Mouse (Mus musculus): ENCODE results near the gene Fam219a.

The Fam219a gene

DNA sequence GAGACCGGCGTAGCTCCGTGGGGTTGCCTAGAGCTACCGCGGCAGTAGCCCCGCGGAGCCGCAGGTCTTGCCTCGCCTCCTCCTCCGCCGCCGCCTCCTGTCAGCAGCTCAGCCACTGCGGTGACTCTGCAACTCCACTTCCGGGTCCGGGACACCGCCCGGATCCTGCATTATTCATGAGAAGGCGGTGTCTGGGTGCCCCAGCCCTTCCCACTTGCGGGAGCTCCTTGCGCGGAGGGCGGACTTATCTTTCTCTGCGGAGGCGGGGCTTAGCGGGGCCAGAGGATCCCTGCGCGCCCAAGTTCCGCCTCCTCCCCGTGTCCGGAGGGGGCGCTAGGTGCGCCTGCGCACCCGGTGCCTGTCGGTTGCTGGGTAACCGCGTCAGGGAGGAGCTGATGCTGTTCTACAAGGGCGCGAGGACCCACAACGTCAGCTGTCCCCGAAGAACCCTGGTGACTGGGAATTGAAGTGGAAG, at the start of gene Fam219a, which contains the start of gene Dnaic1:
Gene Fam219a (minus strand): TSS at position 128 of the 475 bp plus-strand sequence.
Gene Dnaic1 (plus strand): TSS at position 365 of the 475 bp plus-strand sequence.
- ATAC-seq (ENCODE audit: insufficient number of reproducible peaks, low FRiP score, low TSS enrichment) = peak; percentile 95

DNA sequence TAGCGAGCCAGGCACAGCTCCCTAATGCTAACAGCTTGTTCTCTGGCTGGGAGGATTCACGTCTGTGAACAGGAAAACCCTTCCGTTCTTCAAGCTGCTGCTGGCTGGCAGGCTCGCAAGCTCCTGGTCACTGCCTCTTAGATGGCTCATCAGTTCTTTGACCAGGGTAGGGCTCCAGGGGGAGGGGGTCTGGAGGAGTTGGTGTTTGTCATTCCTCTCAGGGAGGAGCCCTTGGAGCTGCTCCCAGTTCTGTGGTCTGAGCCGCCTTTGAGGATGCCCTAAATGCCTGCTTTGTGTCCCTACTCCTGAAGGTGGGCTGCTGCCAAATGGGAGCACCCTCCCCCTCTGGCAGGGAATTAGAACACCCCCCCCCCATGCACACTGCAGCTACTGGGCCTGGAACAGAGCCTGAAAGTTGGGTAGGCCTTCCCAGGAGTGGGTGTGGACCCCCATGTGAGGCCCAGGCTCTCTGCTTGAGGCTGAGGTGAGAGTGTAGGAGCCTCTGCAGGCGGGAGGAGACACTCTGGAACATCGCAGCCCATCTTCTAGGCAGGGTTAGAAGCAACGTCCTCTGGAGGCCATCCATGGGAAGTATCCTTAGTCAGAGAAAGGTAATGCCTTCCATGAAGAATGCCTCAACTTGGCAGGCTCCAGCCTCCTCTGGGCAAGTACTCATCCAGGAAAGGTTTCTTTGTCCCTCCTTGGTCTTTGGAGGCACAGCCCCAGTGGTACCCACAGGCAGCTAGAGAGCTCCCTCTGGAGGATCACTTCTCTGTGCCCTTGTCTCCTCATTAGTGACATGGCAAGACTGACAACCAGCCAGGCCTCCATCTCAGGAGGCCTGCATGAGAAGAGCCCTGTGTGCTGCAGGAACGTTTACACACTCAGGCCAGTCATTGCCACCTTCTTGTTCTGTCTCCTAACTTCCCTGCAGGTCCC, 46.6 kb upstream of the Fam219a start:
- ATAC-seq (ENCODE audit: insufficient number of reproducible peaks, low FRiP score, low TSS enrichment) = no peak

DNA sequence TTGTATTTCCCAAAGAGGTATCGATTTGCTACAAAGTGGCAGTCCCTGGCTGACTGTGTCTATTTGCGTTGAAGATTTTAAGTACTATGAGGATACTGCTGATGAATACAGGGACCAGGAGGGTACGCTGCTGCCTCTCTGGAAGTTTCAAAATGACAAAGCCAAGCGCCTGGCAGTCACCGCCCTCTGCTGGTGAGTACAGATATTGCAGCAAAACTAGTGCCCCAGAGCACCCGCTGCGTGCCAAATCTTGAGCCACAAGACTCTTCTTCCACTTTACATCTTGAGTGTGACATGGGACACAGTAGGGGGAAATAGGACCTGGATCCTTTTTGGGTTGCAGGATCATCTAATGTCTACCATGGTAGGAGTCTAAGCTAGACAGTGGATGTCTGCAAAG, 44.8 kb upstream of the Fam219a start:
- peak; percentile 42; the same call in 1 of the 2 replicates for ATAC-seq (ENCODE audit: insufficient number of reproducible peaks, low FRiP score, low TSS enrichment)

DNA sequence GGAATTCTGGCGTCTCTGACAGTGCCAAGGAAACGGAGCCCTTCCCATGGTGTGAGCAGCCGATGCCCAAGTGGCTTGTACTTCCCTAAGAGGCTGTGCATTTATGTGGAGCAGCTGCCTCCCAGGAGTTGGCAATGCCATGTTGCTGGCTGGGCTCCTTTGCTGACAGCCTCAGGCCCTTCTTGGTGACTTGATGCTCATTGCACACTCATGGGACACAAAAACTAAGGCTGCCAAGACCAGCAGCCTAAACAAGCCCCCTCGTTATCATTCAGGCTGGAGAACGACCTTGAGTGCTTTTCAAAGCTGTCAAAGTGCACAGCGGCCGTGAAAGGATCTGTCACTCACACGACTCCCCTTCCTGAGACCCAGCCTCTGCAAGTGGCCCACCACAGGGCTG, 42.8 kb upstream of the Fam219a start:
- ATAC-seq (ENCODE audit: insufficient number of reproducible peaks, low FRiP score, low TSS enrichment) = no peak

DNA sequence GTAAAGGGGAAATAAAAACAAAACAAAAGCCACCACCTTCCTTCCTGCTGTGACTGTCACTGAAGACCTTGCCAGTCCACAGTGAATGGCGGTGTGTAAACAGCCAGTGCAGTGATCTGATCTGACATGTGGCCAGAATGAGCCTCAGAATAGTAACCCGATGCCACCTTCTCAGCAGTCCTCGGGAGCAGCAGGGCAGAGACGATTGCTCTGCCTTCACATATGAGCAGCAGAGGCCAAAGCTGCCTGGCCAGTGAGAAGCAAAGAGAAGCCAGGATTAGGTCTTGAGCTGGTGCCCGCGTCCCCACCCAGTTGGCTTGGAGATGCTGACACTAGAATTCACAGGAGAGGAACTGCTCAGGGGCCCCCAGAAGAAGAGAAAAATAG, 41.2 kb upstream of the Fam219a start:
- ATAC-seq (ENCODE audit: insufficient number of reproducible peaks, low FRiP score, low TSS enrichment) = no peak

DNA sequence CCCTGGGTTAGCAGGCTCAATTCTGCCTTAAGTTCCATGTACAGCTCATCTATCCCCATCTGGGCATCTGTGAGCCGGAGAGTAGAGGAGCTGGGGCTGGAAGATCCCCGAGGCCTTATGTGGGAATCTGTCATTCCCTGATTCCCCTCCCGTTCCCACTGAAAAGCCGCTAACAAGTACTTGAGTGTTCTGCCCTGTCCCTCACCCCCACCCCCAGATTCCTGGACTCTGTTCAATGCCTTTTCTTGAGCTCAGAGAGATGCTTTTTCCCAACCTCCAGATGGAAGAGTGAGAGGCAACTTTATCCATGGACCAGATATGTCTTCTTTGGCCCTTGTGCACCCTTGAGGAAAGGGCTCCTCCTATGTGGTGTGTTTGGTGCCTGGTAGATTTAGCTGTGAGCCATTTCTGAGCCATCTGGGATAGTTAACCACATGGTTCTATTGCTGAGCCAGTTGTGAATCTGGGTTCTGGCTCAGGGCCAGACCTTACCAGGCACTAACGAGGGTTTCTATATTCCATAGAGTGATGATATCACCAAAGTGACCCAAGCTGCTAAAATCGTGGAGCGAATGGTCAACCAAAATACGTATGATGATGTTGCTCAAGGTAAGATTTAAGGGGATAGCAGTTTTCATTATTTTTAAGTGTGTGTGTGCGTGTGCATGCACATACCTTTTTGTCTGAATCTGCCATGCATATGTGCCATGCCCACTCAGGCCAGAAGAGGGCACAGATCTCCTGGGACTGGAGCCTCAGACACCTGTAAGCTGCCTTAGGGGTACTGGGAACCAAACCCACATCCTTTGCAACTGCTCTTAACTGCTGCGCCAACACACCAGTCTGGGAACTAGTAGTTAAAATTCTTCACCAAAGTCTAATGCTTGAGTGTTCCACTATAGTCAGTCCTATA, 40.6 kb upstream of the Fam219a start:
- ATAC-seq (ENCODE audit: insufficient number of reproducible peaks, low FRiP score, low TSS enrichment) = no peak

DNA sequence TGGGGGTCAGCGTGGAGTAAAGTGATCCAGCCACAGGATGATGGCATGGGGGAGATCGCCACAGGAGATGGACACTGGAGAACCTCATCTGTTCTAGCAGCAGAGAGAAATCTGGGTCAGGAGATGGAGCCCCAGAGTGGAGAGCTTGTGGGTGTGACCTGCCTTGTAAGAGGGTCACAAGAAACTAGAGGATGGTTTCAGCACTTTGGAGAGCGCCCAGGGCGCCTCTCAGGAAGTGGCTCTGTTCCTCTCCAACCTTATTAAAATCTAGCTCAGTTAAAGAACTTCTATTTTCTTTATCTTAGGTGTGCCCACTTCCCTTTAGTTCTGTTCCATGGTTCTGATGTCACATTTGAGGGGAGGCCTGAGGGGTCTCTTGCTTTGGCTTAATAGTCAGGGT, 37.4 kb upstream of the Fam219a start:
- no peak for ATAC-seq (ENCODE audit: insufficient number of reproducible peaks, low FRiP score, low TSS enrichment)

DNA sequence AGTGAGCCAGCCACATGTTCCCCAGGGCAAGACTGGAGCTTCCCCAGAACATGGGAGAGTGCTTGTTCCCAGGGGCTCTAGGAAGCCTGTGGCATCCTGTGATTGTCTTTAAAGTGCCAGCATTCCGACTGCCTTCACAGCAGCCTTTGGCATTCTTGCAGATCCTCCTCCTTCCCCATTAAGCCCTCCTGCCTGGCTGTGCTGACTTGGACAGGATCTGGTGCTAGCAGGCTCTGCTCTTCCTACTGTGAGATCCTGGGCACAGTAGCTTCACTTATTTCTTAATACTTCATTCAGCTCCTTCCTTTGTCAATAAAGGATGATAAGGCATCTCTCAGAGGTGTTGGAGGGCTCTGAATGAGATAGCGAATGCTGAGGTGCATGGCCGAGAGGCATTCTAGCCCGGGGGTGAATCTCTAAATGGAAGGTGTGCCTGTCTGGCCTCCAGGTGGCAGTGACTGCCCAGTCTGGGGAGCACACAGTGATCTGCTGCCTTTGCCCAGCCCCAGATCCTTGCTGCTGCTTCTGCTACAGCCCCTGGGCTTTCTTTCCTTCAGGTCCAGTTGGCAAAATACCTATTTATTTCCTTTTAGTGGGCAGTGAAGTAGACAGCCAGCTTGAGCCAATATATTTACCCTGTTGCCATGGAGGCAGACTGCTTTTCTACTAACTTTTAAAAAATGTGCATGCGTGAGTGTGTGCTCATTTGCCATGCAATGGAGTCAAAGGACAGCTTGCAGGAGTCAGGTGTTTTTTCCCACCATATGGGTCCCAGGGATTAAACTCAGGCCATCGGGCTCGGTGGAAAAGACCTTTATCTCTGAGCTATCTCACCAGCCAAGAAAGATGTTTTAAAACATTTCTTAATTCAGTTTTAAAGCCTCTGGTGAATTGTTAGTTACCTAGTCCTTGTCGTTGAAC, 35.4 kb upstream of the Fam219a start:
- peak; percentile 88 for ATAC-seq (ENCODE audit: insufficient number of reproducible peaks, low FRiP score, low TSS enrichment)

DNA sequence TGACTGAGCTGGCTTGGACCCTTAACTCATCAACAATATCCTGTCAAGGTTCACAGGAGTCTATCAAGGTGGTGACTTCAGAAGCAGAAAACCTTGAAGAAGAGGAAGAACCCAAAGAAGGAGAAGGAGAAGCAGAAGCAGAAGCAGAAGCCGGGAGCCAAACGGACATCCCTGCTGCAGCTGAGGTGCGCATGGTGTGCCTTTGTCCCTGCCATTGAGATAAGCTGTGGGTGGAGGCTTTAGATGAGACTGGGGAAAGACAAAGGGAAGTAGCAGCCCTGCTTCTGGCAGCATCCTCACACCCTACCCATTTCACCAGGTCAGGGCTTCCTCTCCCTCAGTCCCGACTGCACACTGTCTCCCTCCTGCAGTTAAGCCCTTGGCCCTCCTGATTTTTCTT, 33.5 kb upstream of the Fam219a start:
- no peak for ATAC-seq (ENCODE audit: insufficient number of reproducible peaks, low FRiP score, low TSS enrichment)

DNA sequence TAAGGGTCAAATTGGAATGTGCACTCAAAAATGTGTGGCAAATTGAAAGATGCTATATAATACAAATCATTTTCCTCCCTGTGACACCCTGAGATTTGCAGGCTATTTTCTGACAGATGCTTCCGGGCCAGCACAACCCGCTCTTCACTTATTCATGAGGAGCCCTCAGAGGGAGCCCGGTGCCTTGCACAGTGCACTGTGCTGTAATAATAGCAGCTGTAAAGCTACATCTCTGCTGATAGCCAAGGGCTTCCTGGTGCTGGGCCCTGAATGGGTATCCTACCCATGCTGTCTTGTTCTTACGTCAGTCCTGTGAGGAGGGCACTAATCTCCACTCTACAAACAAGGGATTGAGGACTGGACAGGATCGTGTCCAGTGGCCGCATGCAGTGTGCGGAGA, 14.0 kb upstream of the Fam219a start:
- no peak for ATAC-seq (ENCODE audit: insufficient number of reproducible peaks, low FRiP score, low TSS enrichment)

DNA sequence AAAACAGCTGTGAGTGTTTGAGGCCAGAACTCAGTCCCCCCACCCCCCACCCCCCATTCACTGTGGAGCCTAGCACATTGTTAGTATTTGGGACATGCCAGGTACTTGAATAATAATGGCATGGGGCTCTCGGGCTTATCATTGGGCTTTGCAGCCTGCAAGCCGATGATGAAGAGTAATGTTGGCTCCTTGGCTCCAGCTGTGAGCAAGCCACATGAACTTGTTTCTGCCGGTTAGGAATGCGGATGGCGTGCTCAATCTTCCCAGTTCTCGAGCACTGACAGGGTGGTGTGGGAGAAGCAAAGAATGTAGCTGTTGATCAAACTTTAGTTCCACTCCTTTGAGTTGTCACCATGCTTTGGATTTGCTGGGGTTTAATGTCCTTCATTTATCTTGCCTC, 6.6 kb upstream of the Fam219a start:
- ATAC-seq (ENCODE audit: insufficient number of reproducible peaks, low FRiP score, low TSS enrichment) = no peak

DNA sequence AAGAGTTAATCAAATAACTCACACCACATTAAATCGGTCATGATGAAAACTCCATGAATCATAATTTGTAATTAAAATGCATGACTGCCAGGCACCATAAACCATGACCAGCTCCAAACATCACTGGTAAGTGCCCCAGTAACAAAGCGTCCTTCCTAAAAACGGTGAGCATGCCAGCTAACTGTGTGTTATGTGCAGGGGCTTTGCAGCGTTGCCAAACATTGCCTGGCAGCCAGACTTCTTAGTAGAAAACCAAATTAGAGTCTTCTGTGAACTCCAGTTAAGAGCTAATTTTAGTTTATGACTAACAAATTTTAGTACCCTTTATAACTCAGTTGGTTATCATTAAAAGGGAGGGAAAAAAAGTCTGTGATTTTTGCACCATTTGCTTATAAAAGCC, 4.2 kb upstream of the Fam219a start:
- no peak for ATAC-seq (ENCODE audit: insufficient number of reproducible peaks, low FRiP score, low TSS enrichment)

DNA sequence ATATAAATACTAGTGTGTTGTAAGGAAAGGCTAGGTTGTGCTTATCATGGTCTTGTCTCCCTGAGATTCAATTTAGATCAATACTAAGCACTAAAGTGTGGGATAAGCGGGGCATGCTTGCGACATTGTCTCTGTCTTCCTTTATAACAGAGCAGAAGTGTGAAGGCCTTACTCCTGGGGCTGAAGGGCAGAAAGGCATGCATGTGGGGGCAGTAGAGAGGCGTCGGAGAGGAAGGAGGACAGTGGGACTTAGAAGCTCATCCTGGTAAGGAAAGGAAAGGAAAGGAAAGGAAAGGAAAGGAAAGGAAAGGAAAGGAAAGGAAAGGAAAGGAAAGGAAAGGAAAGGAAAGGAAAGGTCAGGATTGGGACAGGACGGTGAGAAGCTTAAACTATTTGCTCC, 2.2 kb upstream of the Fam219a start:
- no peak for ATAC-seq (ENCODE audit: insufficient number of reproducible peaks, low FRiP score, low TSS enrichment)

DNA sequence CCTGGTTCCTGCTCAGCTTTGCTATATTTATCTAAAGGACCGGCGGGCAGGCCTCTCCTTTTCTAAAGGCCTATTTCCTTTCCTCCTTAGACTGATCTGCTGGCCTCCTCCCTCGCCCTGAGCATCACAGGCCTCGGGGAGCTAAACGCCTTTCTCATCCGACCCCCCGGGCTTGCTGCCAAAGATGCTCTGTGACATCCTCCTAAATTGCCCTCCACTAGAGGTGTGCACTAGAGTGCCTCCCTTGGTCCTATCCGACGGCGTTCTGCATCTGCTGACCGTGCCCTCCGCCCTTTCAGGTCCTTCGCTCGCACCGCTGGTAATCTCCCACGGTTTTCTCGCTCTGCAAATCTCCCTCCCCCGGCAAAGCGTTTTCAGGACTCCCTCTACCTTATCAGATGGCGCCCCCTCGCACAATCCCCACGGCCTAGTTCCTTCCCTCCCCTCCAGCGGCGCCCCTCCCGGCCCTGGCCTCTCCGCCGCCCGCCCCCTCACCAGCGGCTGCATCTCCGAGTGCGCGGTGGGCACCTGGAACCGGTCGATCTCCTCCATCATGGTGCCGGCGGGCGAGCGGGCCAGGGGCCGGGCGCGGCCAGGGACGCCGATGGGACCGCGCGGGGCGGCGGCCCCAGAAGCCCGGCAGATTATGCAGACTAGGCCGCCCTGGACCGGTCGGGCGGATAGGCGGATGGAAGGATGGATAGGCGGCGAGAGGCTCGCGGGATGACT, 492 bp downstream of the Fam219a start:
- no peak; the same call in 1 of the 2 replicates for ATAC-seq (ENCODE audit: insufficient number of reproducible peaks, low FRiP score, low TSS enrichment)

DNA sequence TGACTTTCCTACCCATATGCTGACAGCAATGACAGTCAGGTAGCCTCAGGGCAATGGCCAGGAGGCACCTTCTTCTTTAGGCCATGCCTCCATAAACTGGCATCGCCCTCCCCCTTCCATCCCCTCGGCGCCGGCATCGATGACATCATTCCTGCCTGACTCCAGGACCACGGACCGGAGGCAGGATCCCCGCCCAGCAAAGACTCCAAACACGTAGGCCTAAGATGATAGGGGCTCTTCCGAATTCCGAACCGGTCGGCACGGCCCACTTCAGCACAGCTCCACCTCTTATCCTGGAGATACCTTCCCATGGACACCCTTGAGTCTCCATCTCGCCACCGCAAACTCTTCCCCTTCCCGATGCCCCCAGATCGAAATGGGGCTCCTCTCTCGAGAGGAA, 1.1 kb downstream of the Fam219a start:
- peak; percentile 34 for ATAC-seq (ENCODE audit: insufficient number of reproducible peaks, low FRiP score, low TSS enrichment)

DNA sequence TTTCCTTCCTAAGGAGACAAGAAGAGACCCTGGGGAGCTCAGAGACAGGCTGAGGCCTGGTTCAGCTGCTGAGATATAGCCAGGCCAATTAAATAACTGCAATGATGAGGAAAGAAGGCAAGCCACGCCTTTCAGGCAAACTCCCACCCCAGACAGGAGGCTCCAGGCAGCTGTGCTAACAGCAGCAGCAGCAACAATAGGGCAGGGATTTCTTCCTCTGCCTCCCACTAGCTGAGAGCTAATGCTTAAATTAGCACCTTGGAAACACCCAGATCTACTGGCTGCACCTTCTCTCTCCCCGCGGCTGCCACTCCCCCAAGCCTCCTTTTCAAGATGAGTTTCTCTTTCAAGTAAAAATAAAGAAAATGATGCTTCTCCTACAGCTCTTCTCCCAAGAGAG, 3.2 kb downstream of the Fam219a start:
- ATAC-seq (ENCODE audit: insufficient number of reproducible peaks, low FRiP score, low TSS enrichment) = no peak

DNA sequence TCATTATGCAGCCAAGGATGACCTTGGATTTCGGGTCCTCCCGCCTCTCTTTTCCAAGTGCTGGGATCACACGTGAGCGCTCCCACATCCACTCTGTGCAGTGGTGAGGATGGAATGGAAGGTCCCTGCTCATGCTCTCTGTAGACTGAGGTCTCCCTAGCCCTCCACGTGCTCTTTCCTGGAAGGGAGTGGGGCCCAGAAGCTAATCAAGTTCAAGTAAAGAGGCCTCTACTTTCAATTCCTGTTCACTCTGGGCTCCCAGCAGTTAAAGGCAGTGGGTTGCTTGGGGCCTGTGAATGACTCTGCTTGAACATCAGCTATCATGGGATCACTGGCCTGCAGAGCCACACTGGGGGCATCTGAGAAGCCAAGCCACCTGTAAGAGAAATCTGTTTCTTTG, 6.0 kb downstream of the Fam219a start:
- ATAC-seq (ENCODE audit: insufficient number of reproducible peaks, low FRiP score, low TSS enrichment) = no peak

DNA sequence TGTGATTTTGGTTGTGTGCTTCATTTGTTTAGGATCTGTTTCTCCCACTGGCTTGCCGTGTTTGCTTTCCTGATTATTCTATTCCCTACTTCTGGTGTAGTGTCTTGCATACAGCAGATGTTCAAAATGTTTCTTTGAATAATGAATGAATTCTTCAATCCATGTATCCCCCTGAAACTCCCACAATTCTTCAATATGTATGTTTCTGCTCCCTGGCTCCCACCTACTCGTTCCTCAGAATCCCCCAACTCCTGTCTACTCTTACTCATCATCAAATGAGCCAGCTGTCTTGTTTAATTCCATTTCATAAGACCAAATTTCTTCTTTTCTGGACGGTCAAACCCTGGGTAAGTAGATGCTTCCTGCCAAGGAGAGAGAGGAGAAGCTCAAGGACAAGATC, 12.2 kb downstream of the Fam219a start:
- no peak for ATAC-seq (ENCODE audit: insufficient number of reproducible peaks, low FRiP score, low TSS enrichment)

DNA sequence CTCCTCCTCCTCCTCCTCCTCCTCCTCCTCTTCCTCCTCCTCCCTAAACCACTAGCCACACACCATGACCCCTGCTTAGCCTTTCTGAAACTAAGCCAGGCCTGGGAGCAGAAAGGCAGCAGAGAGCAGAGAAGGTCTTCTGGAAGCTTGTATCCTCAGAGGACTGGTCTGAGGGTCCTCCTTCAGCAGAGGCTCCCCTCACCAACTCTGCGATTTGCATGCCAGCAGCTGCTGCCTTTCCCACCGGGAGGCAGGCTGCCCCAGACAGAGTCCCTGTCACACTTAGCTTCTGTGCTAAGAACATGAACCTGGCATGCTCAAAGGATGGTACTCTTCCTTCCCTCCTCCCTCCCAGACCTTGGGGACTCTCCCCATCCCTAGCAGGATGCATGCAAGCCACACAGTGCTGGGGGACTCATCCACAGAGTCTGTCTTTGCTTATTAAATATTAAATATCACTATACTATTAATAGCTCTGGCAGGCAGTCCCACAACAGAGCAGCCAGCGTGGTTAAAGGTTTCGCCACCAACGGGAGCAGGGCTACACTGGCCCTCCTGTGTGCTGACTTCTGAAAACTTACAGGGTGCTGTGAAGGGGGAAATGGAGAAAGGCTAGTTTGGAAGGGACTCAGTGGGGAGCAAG, 12.9 kb downstream of the Fam219a start:
- no peak for ATAC-seq (ENCODE audit: insufficient number of reproducible peaks, low FRiP score, low TSS enrichment)
